Mouse (Mus musculus) stomach, embryonic 14.5 days (tissue): ENCODE results near the gene Ppfia4. TPM values are rescaled to one million over a fixed set of nuclear protein-coding genes. Genes with fewer than 3 reads are reported as not detected.

ENCODE experiments used
- ATAC-seq: fragments of 200-750 bp; cut with Nextera tagmentation; 2 replicates; pipeline ENCODE4 v1.8.0; 2017; ENCODE audit warnings: low read depth, moderate TSS enrichment; ENCODE audit not compliant: insufficient number of reproducible peaks, insufficient read depth, low FRiP score
- H3K27ac ChIP-seq: fragments of 300-500 bp; sonication (generic); 2 replicates; pipeline ENCODE4 v1.5.1; 2014; ENCODE audit warnings: mild to moderate bottlenecking, low read length, moderate library complexity, mixed read lengths
- H3K27me3 ChIP-seq: fragments of 300-500 bp; sonication (generic); 2 replicates; pipeline ENCODE4 v1.6.1; 2014; ENCODE audit warnings: low read length, control low read depth, mixed read lengths; ENCODE audit not compliant: control insufficient read depth, insufficient read depth
- H3K36me3 ChIP-seq: fragments of 300-500 bp; sonication (generic); 2 replicates; pipeline ENCODE4 v1.6.1; 2014; ENCODE audit warnings: mild to moderate bottlenecking, control low read depth, low read length, moderate library complexity, mixed read lengths; ENCODE audit not compliant: control insufficient read depth, insufficient read depth
- H3K4me1 ChIP-seq: fragments of 300-500 bp; sonication (generic); 2 replicates; pipeline ENCODE4 v1.6.1; 2014; ENCODE audit warnings: low read length, control low read depth, mixed read lengths; ENCODE audit not compliant: control insufficient read depth, insufficient read depth
- H3K4me2 ChIP-seq: fragments of 300-500 bp; sonication (generic); replicated peaks from 2 replicates; pipeline ENCODE4 v1.6.1; 2014; ENCODE audit warnings: low read depth, low read length, control low read depth
- H3K4me3 ChIP-seq: fragments of 300-500 bp; sonication (generic); 2 replicates; pipeline ENCODE4 v1.5.1; 2014; ENCODE audit warnings: low read depth, low read length, control low read depth
- H3K9ac ChIP-seq: fragments of 300-500 bp; sonication (generic); replicated peaks from 2 replicates; pipeline ENCODE4 v1.6.1; 2014; ENCODE audit warnings: low read depth, mild to moderate bottlenecking, control low read depth, low read length, moderate library complexity, mixed read lengths
- H3K9me3 ChIP-seq: fragments of 300-500 bp; sonication (generic); 2 replicates; pipeline ENCODE4 v1.6.1; 2016; ENCODE audit warnings: low read depth, low read length, control low read depth; ENCODE audit not compliant: control insufficient read depth
- WGBS: fragments of 180-500 bp; shearing (Covaris S2); extraction: QIAGEN DNeasy Blood & Tissue Kit; methylation state at CpG from one replicate; pipeline ENCODE4 v1.1.7; 2014; 5-methylcytosine and 5-hydroxymethylcytosine counted together
- polyA plus RNA-seq: library from polyadenylated mRNA; unstranded; fragments of >200 nt; fragmentation: Nextera tagmentation; extraction: Ambion mirVana; gene quantifications from 2 replicates; pipeline ENCODE4 v1.2.1, GENCODE M21; 2014

Gene Ppfia4
- polyA plus RNA-seq, 1 experiment from 2014 or later: 5.7 TPM

DNA sequence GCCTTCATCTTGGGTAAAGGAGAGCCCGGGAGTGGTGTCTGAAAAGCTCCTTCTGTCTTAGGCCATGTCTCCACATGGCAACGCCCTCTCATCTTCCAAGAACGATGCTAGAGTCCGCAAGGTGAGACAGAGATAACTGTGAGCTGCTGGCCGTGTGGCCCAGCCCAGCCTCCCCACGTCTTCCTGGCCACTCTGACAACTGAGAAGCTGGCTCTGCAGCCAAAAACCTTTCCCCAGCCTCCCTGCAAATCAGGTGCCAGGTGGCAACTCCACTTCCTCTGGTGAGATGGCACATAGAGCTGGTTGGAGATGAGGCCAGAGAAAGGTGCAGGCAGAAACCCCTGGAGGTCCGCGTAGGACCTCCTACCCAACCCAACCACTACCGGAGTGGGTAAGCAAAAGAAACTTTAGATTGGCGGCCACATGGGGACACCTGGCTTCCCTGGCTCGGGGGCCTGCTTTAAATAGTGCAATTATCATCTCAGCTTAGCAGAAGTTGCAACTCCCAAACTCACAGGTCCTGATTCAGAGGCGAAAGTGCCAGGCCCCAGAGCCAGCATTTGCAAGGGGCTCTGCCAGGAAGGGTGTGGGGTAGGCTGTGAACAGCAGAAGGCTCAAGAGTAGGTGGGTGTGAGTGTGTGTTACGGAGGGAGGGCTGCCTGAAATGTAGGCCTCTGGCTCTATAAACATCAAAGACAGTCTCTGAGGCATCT is 2.6 kb upstream of the Ppfia4 start:
- no peak for ATAC-seq
- Histone ChIP-seq H3K9me3 (no peaks in the 10 kb centered on the region), H3K4me2 (no peak overlapping the region), H3K27me3 (no peaks in the 10 kb centered on the region), H3K27ac (no peak overlapping the region), H3K4me3 (no peak overlapping the region), H3K4me1 (peaks cover 3% of the 10 kb centered on the region; the same call in 1 of the 2 replicates), H3K36me3 (no peaks in the 10 kb centered on the region), H3K9ac (no peak overlapping the region)
- WGBS: 75% methylated on average over 13 of the region's 13 CpGs

GRCm38 (mm10) chr1:134334111-134334827 is 1.5 kb upstream of the Ppfia4 start:
- peaks cover 3% of the 10 kb centered on the region; the same call in 1 of the 2 replicates for H3K4me1 ChIP-seq
- no peaks in the 10 kb centered on the region for H3K27me3 ChIP-seq
- H3K4me2 ChIP-seq: no peak overlapping the region
- H3K27ac ChIP-seq: no peak overlapping the region
- 65% methylated on average over 7 of the region's 7 CpGs for WGBS
- no peaks in the 10 kb centered on the region for H3K9me3 ChIP-seq
- H3K4me3 ChIP-seq: no peak overlapping the region
- ATAC-seq: no peak
- no peak overlapping the region for H3K9ac ChIP-seq
- H3K36me3 ChIP-seq: no peaks in the 10 kb centered on the region

- 85% methylated on average over 10 of the region's 10 CpGs for WGBS
- no peaks in the 10 kb centered on the region for H3K27me3 ChIP-seq
- H3K4me1 ChIP-seq: peaks cover 3% of the 10 kb centered on the region; the same call in 1 of the 2 replicates
- no peak for ATAC-seq
- H3K27ac ChIP-seq: no peak overlapping the region
- no peak overlapping the region for H3K4me2 ChIP-seq
- H3K4me3 ChIP-seq: no peak overlapping the region
- H3K36me3 ChIP-seq: no peaks in the 10 kb centered on the region
- no peak overlapping the region for H3K9ac ChIP-seq
- no peaks in the 10 kb centered on the region for H3K9me3 ChIP-seq
These were observed 813 bp upstream of the Ppfia4 start for GRCm38 (mm10) chr1:134333371-134334110.

DNA sequence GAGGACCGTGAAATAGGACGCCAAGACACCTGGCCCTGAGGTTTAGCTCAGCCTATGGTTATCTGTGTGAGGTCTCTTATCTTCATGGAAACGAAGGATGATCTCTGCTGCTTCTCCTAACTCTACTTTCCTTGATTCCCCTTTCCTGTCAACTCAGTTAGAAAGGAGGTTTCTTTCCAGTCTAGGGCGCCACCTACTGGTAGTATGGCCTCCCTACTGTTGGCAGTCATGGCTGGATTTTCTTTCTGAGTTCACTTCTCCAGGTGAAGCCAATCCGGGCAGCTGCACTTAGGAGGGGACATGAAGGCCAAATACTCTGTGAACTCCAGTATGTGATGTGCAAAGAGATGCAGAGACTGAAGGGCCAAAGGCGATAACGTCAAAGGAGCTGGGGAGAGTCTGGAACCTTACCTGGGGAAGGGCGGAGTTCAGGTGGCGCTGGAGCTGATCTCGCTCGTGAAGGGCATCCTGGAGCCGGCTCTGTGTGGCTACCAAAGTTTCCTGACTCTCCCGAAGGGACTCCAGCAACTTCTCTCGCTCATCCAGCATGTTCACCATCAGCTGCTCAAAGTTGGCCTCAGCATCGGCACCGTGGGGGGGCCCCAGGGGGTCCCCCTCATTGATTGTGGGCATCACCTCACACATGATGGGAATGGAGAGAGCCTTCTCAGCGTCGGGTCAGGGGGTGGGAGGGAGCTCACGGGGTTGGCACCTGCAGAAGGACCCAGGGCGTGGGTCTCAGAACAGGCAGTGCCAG is 671 bp downstream of the Ppfia4 start:
- H3K9ac ChIP-seq: no peak overlapping the region
- H3K4me3 ChIP-seq: no peak overlapping the region
- 0 out of 2 replicates have a peak, but pooled peaks have one; percentile 29 for ATAC-seq
- H3K4me2 ChIP-seq: no peak overlapping the region
- H3K36me3 ChIP-seq: no peaks in the 10 kb centered on the region
- H3K27me3 ChIP-seq: no peaks in the 10 kb centered on the region
- H3K27ac ChIP-seq: no peak overlapping the region
- 54% methylated on average over 20 of the region's 20 CpGs for WGBS
- H3K4me1 ChIP-seq: peaks cover 3% of the 10 kb centered on the region; the same call in 1 of the 2 replicates
- no peaks in the 10 kb centered on the region for H3K9me3 ChIP-seq

- Histone ChIP-seq H3K27me3 (no peaks in the 10 kb centered on the region), H3K4me2 (no peak overlapping the region), H3K27ac (no peak overlapping the region), H3K4me3 (no peak overlapping the region), H3K9ac (no peak overlapping the region), H3K36me3 (no peaks in the 10 kb centered on the region), H3K9me3 (no peaks in the 10 kb centered on the region), H3K4me1 (no peaks in the 10 kb centered on the region)
- WGBS: 90% methylated on average over 12 of the region's 12 CpGs
- ATAC-seq: no peak
These were observed 5.8 kb downstream of the Ppfia4 start for GRCm38 (mm10) chr1:134326841-134327346.

DNA sequence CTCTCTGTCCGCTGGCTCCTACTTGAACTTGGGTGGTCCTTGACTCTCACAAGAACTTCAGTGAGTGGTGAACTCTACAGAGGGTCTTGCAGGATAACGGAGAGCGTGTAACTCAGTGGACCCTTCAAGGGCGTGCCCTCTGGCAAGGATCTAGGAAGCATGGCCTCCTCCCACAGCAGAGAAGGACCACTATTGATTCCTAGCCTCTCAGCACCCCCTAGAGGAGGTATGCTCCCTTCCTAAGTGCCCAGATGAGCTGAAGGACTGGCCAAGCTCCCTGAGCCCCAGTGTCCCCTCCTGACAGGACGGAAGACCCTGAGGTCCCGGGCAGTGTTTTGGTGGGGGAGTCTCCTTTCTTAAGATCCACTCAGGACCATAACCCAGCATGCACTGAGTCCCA is 10.1 kb downstream of the Ppfia4 start:
- Histone ChIP-seq H3K36me3 (no peaks in the 10 kb centered on the region), H3K4me3 (no peak overlapping the region), H3K9ac (no peak overlapping the region), H3K4me1 (0 out of 2 replicates have a peak, but pooled peaks cover 3% of the 10 kb centered on the region), H3K4me2 (no peak overlapping the region), H3K27ac (no peak overlapping the region), H3K27me3 (no peaks in the 10 kb centered on the region), H3K9me3 (no peaks in the 10 kb centered on the region)
- 84% methylated on average over 6 of the region's 6 CpGs for WGBS
- ATAC-seq: no peak

DNA sequence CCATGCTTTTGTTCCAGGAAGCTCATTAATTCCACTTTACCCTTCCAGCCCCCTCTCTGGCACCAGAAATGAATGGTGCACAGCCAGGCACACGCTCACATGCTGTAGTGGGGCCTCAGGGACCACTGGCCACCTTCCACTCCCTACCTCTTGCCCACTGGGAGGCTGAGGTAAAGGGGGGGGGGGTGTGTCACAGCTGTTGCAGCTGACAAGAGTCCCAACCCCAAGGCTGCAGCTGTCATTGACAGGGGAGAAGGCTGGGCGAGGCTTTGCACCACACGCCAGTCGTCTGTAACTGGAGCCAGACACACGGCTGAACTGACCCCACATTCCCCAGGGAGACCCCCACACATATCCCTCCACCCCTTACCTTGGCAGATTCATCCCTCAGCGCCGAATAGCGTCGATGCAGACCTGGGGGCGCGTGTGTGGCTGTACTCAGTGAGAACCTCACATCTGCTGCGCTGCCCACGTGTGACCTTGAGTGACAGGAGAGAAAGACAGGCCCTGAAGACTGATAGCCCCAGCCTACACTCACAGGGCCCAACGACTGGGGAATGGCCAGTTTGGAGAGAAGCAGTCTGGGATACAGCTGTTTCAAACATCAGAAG is 11.9 kb downstream of the Ppfia4 start:
- 0 out of 2 replicates have a peak, but pooled peaks cover 3% of the 10 kb centered on the region for H3K4me1 ChIP-seq
- ATAC-seq: no peak
- H3K36me3 ChIP-seq: no peaks in the 10 kb centered on the region
- 53% methylated on average over 14 of the region's 14 CpGs for WGBS
- no peaks in the 10 kb centered on the region for H3K9me3 ChIP-seq
- H3K9ac ChIP-seq: no peak overlapping the region
- H3K4me3 ChIP-seq: no peak overlapping the region
- no peak overlapping the region for H3K27ac ChIP-seq
- H3K4me2 ChIP-seq: no peak overlapping the region
- H3K27me3 ChIP-seq: no peaks in the 10 kb centered on the region
